In the genomic region with DNA sequence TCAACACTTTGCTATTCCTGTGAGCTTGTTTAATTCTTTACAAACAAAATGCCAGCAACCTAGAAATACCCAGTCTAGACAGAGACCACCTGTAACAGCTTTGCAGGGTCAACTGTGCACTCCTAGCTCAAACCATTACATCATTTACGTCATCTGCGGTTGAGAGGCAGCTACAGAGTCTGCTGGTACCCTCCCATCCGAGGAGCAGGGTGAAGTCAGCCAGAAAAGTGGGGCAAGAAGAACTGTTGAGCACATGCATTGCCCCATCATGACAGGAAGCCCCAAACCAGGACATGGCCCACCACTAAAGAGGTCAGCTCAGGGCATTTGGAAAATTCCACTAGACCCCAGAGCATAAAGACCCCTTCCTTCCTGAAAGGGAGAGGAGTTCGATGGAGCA, we compare ENCODE assay signal across 25 mouse cellular contexts.
"Had no signal": no experiment of that assay in that cellular context is flagged by ENCODE, and none has a peak within 500 bp of the region (broad histone marks: within the 10 kb centered on the region; RNA-seq: fewer than 3 reads in every experiment).

No protein-coding gene starts in this region.

- DNase-seq: gastrocnemius, adult 2 months; gastrocnemius, postnatal 10 days; gastrocnemius, postnatal 25 days; heart, adult 18-20 months; heart, postnatal 14 days; heart, postnatal 36 days; kidney, adult 18-20 months; kidney, adult 9 months; kidney, postnatal 14 days; kidney, postnatal 36 days; layer of hippocampus, adult 9-11 months; layer of hippocampus, postnatal 36 days; left cerebral cortex, postnatal 4 days had no signal

- H3K27me3 ChIP-seq: heart, embryonic 13.5 days; heart, embryonic 15.5 days; hindbrain, embryonic 13.5 days; hindbrain, embryonic 15.5 days; limb, embryonic 13.5 days; limb, embryonic 15.5 days; liver, embryonic 12.5 days had no signal

- H3K9ac ChIP-seq: heart, embryonic 13.5 days; heart, embryonic 15.5 days; hindbrain, embryonic 13.5 days; hindbrain, embryonic 15.5 days; limb, embryonic 13.5 days; limb, embryonic 15.5 days; liver, embryonic 12.5 days; liver, embryonic 14.5 days had no signal

- H3K27ac ChIP-seq: gastrocnemius, adult 2 months; heart, embryonic 10.5 days; heart, embryonic 13.5 days; heart, embryonic 15.5 days; hindbrain, embryonic 13.5 days; hindbrain, embryonic 15.5 days; hindbrain, postnatal 0 days; kidney, postnatal 0 days; limb, embryonic 13.5 days; limb, embryonic 15.5 days; liver, embryonic 12.5 days; liver, embryonic 14.5 days had no signal

- H3K36me3 ChIP-seq: heart, embryonic 10.5 days; heart, embryonic 13.5 days; heart, embryonic 15.5 days; hindbrain, embryonic 13.5 days; hindbrain, embryonic 15.5 days; limb, embryonic 13.5 days; limb, embryonic 15.5 days; liver, embryonic 12.5 days had no signal

- H3K4me1 ChIP-seq: heart, embryonic 10.5 days; heart, embryonic 13.5 days; heart, embryonic 15.5 days; hindbrain, embryonic 15.5 days; limb, embryonic 13.5 days; limb, embryonic 15.5 days; liver, embryonic 12.5 days had no signal

- ATAC-seq: hindbrain, postnatal 0 days; intestine, embryonic 16.5 days; liver, embryonic 12.5 days had no signal

- H3K4me3 ChIP-seq: gastrocnemius, adult 2 months; heart, embryonic 10.5 days; heart, embryonic 13.5 days; heart, embryonic 15.5 days; hindbrain, embryonic 13.5 days; hindbrain, embryonic 15.5 days; limb, embryonic 13.5 days; limb, embryonic 15.5 days; liver, embryonic 12.5 days had no signal

- H3K4me2 ChIP-seq: heart, embryonic 13.5 days; heart, embryonic 15.5 days; hindbrain, embryonic 13.5 days; hindbrain, embryonic 15.5 days; limb, embryonic 13.5 days; limb, embryonic 15.5 days; liver, embryonic 12.5 days had no signal

- H3K9me3 ChIP-seq: heart, embryonic 10.5 days; heart, embryonic 13.5 days; heart, embryonic 15.5 days; hindbrain, embryonic 13.5 days; hindbrain, embryonic 15.5 days; limb, embryonic 13.5 days; limb, embryonic 15.5 days; liver, embryonic 12.5 days had no signal
